Mouse (Mus musculus) stomach, adult 2 months (tissue): ENCODE data around the gene Snrk. TPM values are rescaled to one million over a fixed set of nuclear protein-coding genes. Genes with fewer than 3 reads are reported as not detected.

Source experiments
- polyA plus RNA-seq: library from polyadenylated mRNA; depleted of rRNA; stranded (reverse); fragments of >200 nt; gene quantifications from 2 replicates; pipeline ENCODE4 v1.2.3, GENCODE M21; 2012; rRNA removed

Gene Snrk
- polyA plus RNA-seq, result 19.9 and 21.3 TPM in 2 replicates

GRCm38 (mm10) chr9:122117112-122117616 is at the start of gene Snrk:
TSS of gene Snrk (plus strand) at chr9:122117266.

Other genes starting within 250 kb of the Snrk start
- gene Ackr2, start 218.9 kb upstream of the Snrk start, polyA plus RNA-seq, result 0.63 and 1.2 TPM in 2 replicates
- gene Cyp8b1, start 201.0 kb upstream of the Snrk start, polyA plus RNA-seq, result 0.51 and 0.56 TPM in 2 replicates
- 0.76 and 1.1 TPM in 2 replicates for gene Fam198a, start 166.3 kb upstream of the Snrk start, polyA plus RNA-seq
- gene Pomgnt2, start 120.2 kb upstream of the Snrk start, polyA plus RNA-seq, result 7.2 and 9.6 TPM in 2 replicates
- gene Ano10, start 177.2 kb downstream of the Snrk start, polyA plus RNA-seq, result 32.0 and 43.9 TPM in 2 replicates
- gene Abhd5, start 234.3 kb downstream of the Snrk start, polyA plus RNA-seq, result 10.8 and 10.9 TPM in 2 replicates